Mouse (Mus musculus): ENCODE results near the gene Chid1. TPM values are rescaled to one million over a fixed set of nuclear protein-coding genes. Genes with fewer than 3 reads are reported as not detected.
A peak's percentile ranks its signal among the peaks of the same experiment; 100 is the strongest.

The Chid1 gene
- total and polyA plus RNA-seq, 2 experiments from 2014 or later, result 17.7 to 23.5 TPM

GRCm38 (mm10) chr7:141502556-141502905, 37.1 kb downstream of the Chid1 start:
- ATAC-seq (ENCODE audit: insufficient read depth, low read depth) (no peak), DNase-seq (ENCODE audit: low spot score) (no peak)
- 0 out of 2 replicates have a peak, but pooled peaks cover 3% of the 10 kb centered on the region for H3K36me3 ChIP-seq (replicated peaks; ENCODE audit: control insufficient read depth, insufficient read depth, low read length)
- H3K4me2 ChIP-seq (ENCODE audit: low read depth, low read length), result no peak overlapping the region
- no peak overlapping the region for H3K9ac ChIP-seq (replicated peaks; ENCODE audit: low read depth, low read length)
- WGBS, result 91% methylated on average over 5 of the region's 5 CpGs
- peaks cover 3% of the 10 kb centered on the region; the same call in 1 of the 2 replicates for H3K4me1 ChIP-seq (ENCODE audit: control insufficient read depth, insufficient read depth)
- H3K27me3 ChIP-seq (ENCODE audit: control insufficient read depth, insufficient read depth, low read length), result no peaks in the 10 kb centered on the region
- no peak overlapping the region for H3K27ac ChIP-seq (ENCODE audit: low read depth)
- H3K4me3 ChIP-seq (ENCODE audit: low read depth, low read length), result no peak overlapping the region
- H3K9me3 ChIP-seq (replicated peaks; ENCODE audit: control insufficient read depth, low read length), result no peaks in the 10 kb centered on the region
- no peak for TF ChIP-seq CTCF (IDR thresholded peaks at IDR 0.05; ENCODE audit: low read depth)
- no peak for TF ChIP-seq EP300 (IDR thresholded peaks at IDR 0.05; ENCODE audit: low read depth)

GRCm38 (mm10) chr7:141501820-141502555, 37.7 kb downstream of the Chid1 start:
- Histone ChIP-seq H3K4me1 (ENCODE audit: control insufficient read depth, insufficient read depth) (peaks cover 8% of the 10 kb centered on the region), H3K9me3 (replicated peaks; ENCODE audit: control insufficient read depth, low read length) (no peaks in the 10 kb centered on the region), H3K36me3 (replicated peaks; ENCODE audit: control insufficient read depth, insufficient read depth, low read length) (0 out of 2 replicates have a peak, but pooled peaks cover 3% of the 10 kb centered on the region), H3K27ac (ENCODE audit: low read depth) (no peak overlapping the region), H3K27me3 (ENCODE audit: control insufficient read depth, insufficient read depth, low read length) (no peaks in the 10 kb centered on the region), H3K4me2 (ENCODE audit: low read depth, low read length) (no peak overlapping the region), H3K9ac (replicated peaks; ENCODE audit: low read depth, low read length) (no peak overlapping the region), H3K4me3 (ENCODE audit: low read depth, low read length) (no peak overlapping the region)
- DNase-seq (ENCODE audit: low spot score) (no peak), ATAC-seq (ENCODE audit: insufficient read depth, low read depth) (no peak)
- WGBS, result 84% methylated on average over 7 of the region's 7 CpGs
- no peak for TF ChIP-seq CTCF (IDR thresholded peaks at IDR 0.05; ENCODE audit: low read depth)
- no peak for TF ChIP-seq EP300 (IDR thresholded peaks at IDR 0.05; ENCODE audit: low read depth)

- Histone ChIP-seq H3K36me3 (replicated peaks; ENCODE audit: control insufficient read depth, insufficient read depth, low read length) (peaks cover 7% of the 10 kb centered on the region), H3K9ac (replicated peaks; ENCODE audit: low read depth, low read length) (no peak overlapping the region), H3K4me3 (ENCODE audit: low read depth, low read length) (no peak overlapping the region), H3K4me1 (ENCODE audit: control insufficient read depth, insufficient read depth) (peaks cover 14% of the 10 kb centered on the region), H3K4me2 (ENCODE audit: low read depth, low read length) (no peak overlapping the region), H3K27ac (ENCODE audit: low read depth) (peak overlapping the region; percentile 73), H3K27me3 (ENCODE audit: control insufficient read depth, insufficient read depth, low read length) (no peaks in the 10 kb centered on the region), H3K9me3 (replicated peaks; ENCODE audit: control insufficient read depth, low read length) (no peaks in the 10 kb centered on the region)
- DNase-seq (ENCODE audit: low spot score), result peak; percentile 55
- WGBS, result 46% methylated on average over 3 of the region's 3 CpGs
- TF ChIP-seq CTCF (IDR thresholded peaks at IDR 0.05; ENCODE audit: low read depth), result no peak
- no peak for TF ChIP-seq EP300 (IDR thresholded peaks at IDR 0.05; ENCODE audit: low read depth)
- ATAC-seq (ENCODE audit: insufficient read depth, low read depth), result peak; percentile 54; the same call in 1 of the 2 replicates
Measured at GRCm38 (mm10) chr7:141497600-141497999, 42.1 kb downstream of the Chid1 start.

- no peak overlapping the region for H3K27ac ChIP-seq (ENCODE audit: low read depth)
- no peaks in the 10 kb centered on the region for H3K27me3 ChIP-seq (ENCODE audit: control insufficient read depth, insufficient read depth, low read length)
- H3K4me2 ChIP-seq (ENCODE audit: low read depth, low read length), result no peak overlapping the region
- H3K4me3 ChIP-seq (ENCODE audit: low read depth, low read length), result no peak overlapping the region
- DNase-seq (ENCODE audit: low spot score), result no peak
- no peaks in the 10 kb centered on the region for H3K9me3 ChIP-seq (replicated peaks; ENCODE audit: control insufficient read depth, low read length)
- H3K36me3 ChIP-seq (replicated peaks; ENCODE audit: control insufficient read depth, insufficient read depth, low read length), result peaks cover 20% of the 10 kb centered on the region
- no peak overlapping the region for H3K9ac ChIP-seq (replicated peaks; ENCODE audit: low read depth, low read length)
- H3K4me1 ChIP-seq (ENCODE audit: control insufficient read depth, insufficient read depth), result peaks cover 14% of the 10 kb centered on the region
- no peak for TF ChIP-seq EP300 (IDR thresholded peaks at IDR 0.05; ENCODE audit: low read depth)
- 67% methylated on average over 4 of the region's 4 CpGs for WGBS
- ATAC-seq (ENCODE audit: insufficient read depth, low read depth), result no peak
Measured at GRCm38 (mm10) chr7:141495940-141496339, 43.7 kb downstream of the Chid1 start.

- no peak for DNase-seq (ENCODE audit: low spot score)
- ATAC-seq (ENCODE audit: insufficient read depth, low read depth), result no peak
- WGBS, result 84% methylated on average over 2 of the region's 2 CpGs
- Histone ChIP-seq H3K27me3 (ENCODE audit: control insufficient read depth, insufficient read depth, low read length) (no peaks in the 10 kb centered on the region), H3K4me2 (ENCODE audit: low read depth, low read length) (no peak overlapping the region), H3K4me3 (ENCODE audit: low read depth, low read length) (no peak overlapping the region), H3K9me3 (replicated peaks; ENCODE audit: control insufficient read depth, low read length) (no peaks in the 10 kb centered on the region), H3K4me1 (ENCODE audit: control insufficient read depth, insufficient read depth) (peaks cover 14% of the 10 kb centered on the region), H3K27ac (ENCODE audit: low read depth) (no peak overlapping the region), H3K9ac (replicated peaks; ENCODE audit: low read depth, low read length) (no peak overlapping the region), H3K36me3 (replicated peaks; ENCODE audit: control insufficient read depth, insufficient read depth, low read length) (peaks cover 22% of the 10 kb centered on the region)
- TF ChIP-seq CTCF (IDR thresholded peaks at IDR 0.05; ENCODE audit: low read depth) (no peak), EP300 (IDR thresholded peaks at IDR 0.05; ENCODE audit: low read depth) (no peak)
Measured at GRCm38 (mm10) chr7:141495379-141495778, 44.3 kb downstream of the Chid1 start.

- Histone ChIP-seq H3K9ac (replicated peaks; ENCODE audit: low read depth, low read length) (no peak overlapping the region), H3K36me3 (replicated peaks; ENCODE audit: control insufficient read depth, insufficient read depth, low read length) (peaks cover 34% of the 10 kb centered on the region), H3K9me3 (replicated peaks; ENCODE audit: control insufficient read depth, low read length) (no peaks in the 10 kb centered on the region), H3K4me3 (ENCODE audit: low read depth, low read length) (no peak overlapping the region), H3K4me2 (ENCODE audit: low read depth, low read length) (no peak overlapping the region), H3K27ac (ENCODE audit: low read depth) (no peak overlapping the region), H3K27me3 (ENCODE audit: control insufficient read depth, insufficient read depth, low read length) (no peaks in the 10 kb centered on the region), H3K4me1 (ENCODE audit: control insufficient read depth, insufficient read depth) (peaks cover 14% of the 10 kb centered on the region)
- TF ChIP-seq EP300 (IDR thresholded peaks at IDR 0.05; ENCODE audit: low read depth), result no peak
- TF ChIP-seq CTCF (IDR thresholded peaks at IDR 0.05; ENCODE audit: low read depth), result no peak
- 71% methylated on average over 1 of the region's 1 CpGs for WGBS
- DNase-seq (ENCODE audit: low spot score) (no peak), ATAC-seq (ENCODE audit: insufficient read depth, low read depth) (no peak)
Measured at GRCm38 (mm10) chr7:141493729-141494128, 45.9 kb downstream of the Chid1 start.
